Mouse (Mus musculus): ENCODE results near the gene Cldn12.
A peak's percentile ranks its signal among the peaks of the same experiment; 100 is the strongest.

DNA sequence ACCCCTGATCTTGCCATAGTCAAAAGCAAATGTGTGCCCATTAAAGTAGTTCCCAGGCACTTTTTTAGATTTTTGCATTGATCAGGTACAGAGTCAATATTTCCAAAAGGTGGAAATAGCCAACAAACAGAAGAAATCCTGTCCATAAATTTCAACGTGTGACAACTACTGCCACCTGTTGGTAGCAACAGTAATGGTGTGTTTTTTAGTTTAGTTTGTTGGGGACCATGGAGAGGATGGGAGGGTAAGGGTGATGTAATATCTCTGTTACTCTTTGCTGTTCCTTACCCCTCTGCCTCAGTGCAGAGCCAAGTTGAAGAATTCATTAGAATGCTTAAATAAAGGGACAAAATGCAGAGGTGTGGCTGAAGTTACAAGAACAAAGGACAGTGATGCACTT, 33.1 kb downstream of the Cldn12 start:
- TF ChIP-seq CTCF (conservative IDR thresholded peaks at IDR 0.05; ENCODE audit: low read length) (peak; percentile 65), POU5F1 (IDR thresholded peaks at IDR 0.05; ENCODE audit: borderline replicate concordance, low read length) (no peak)
